Mouse (Mus musculus): ENCODE measurements at regions not wholly inside any gene's neighbourhood (a gene's known extent, or its start where the extent isn't known, plus 50 kb on each side); places are given as distances from the start of the nearest gene placed in this dataset.

GRCm38 (mm10) chr15:86566111-86566510 is 351.9 kb downstream of the Tbc1d22a start:
- ATAC-seq (ENCODE audit: insufficient number of reproducible peaks, low FRiP score, low TSS enrichment) = no peak

DNA sequence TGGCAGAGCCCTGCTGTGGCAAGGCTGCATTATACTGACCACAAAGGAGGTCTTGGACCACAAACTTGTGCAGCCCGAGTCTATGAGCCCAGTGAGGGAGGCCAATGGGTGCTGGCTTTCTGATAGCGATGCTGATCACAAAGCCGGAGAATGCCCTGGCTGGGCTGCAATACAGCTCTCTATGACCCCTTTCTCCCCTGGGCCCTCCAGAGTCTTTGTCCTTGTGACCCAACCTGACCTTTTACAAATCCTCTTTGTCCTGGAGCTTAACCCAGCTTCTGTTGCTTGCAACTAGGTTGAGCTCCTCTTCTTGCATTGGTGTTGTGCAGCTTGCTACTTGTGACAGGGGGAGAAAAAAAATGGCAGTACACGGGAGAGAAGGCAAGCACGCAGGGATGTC is 360.1 kb downstream of the Tbc1d22a start:
- ATAC-seq (ENCODE audit: insufficient number of reproducible peaks, low FRiP score, low TSS enrichment) = no peak

DNA sequence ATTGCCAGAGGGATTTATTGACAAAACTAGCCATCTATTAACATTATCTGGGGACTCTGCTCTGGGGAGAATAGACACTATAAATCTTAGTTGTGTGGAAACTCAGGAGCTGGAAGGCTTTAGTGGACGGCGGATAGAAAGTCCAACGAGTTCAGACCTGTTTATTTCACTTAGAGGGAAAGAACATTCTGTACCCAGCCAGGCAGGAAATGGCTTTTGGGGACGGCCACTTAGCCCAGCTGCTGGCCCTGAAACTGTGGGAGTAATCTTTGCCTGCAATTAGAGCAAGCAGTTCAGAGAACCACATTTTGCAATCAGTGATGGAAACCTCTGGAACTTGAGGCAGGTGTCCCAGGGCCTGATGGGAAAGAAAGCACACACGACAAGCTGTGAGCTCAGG is 362.4 kb downstream of the Tbc1d22a start:
- ATAC-seq (ENCODE audit: insufficient number of reproducible peaks, low FRiP score, low TSS enrichment) = no peak

- ATAC-seq (ENCODE audit: insufficient number of reproducible peaks, low FRiP score, low TSS enrichment) = no peak
These were observed 364.4 kb downstream of the Tbc1d22a start for GRCm38 (mm10) chr15:86578689-86579088.

DNA sequence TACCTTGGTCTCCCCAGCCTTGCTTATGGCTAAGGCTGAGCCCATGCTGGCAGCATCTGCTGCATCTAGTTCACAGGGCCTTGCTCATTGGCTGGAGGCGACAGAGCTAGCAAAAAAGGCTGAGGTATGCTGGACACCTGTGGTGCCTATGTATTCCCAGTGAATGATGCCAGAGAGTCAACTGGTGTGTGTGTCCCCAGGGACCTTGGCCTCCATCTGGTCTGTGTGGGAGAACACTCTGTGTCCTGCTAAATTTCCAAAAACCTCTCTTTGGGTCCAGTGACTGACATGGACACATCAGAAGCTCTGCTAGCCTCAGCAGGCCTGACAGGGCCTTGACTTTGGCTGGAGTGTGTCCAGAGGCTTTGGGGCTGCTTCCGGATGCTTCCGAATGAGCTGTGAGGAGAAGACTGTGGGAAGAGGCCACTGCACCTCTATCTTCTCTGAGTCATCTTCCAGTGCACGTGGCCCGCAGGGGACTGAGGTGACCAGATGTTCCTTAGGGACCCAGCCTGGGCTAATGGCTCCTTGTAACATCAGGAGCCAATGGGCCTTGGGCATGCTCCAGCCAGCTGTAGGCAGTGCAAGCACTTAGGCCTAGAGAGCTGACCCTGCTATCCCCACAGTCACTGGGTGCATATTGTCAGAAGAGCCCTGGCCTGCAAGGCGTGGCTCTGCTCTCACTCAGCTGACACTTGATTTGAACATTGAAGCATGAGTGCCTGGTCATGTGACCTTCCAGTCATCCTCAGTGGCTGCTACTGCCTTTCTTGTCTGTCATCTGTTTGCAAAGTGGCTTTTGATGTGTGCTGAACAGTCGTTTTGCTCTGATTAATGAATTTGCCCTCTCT is 368.2 kb downstream of the Tbc1d22a start:
- ATAC-seq (ENCODE audit: insufficient number of reproducible peaks, low FRiP score, low TSS enrichment) = peak; percentile 64

DNA sequence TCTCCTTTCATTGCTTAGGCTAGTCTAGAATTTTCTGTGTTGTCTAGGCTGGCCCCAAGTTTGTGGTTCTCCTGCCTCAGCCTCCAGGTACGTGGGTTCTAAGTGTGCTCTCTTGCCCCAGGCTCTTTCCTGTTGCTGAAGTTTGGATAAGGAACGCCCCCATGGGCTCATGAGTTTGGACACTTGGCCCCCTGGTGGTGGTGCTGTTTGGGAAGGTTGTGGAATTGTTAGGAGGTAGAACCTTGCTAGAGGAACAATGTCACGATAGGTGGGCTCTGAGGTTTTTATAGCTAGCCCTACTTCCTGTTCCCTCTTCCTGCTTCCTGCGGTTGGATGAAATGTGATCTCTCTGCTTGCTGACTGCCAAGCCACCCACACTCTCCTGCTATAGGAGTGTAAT is 371.5 kb downstream of the Tbc1d22a start:
- ATAC-seq (ENCODE audit: insufficient number of reproducible peaks, low FRiP score, low TSS enrichment) = no peak

DNA sequence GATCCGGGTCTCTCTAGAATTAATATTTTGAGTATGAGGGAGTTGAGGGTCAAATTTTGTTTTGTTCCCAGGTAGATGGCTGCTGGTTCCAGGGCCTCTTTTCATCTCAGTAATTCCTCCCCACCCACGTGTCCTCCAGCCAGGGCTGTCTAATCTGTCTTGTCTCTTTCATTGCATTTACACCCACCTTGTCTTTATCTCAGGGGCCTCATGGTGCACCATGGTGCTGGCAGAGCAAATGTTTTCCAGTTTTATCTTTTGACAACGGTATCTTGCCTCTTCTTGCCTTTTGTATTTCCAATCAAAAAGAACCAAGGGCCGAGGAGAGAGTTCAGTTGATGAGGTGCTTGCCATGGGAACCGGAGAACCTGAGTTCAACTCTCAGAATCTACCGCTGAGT is 372.9 kb downstream of the Tbc1d22a start:
- ATAC-seq (ENCODE audit: insufficient number of reproducible peaks, low FRiP score, low TSS enrichment) = no peak

DNA sequence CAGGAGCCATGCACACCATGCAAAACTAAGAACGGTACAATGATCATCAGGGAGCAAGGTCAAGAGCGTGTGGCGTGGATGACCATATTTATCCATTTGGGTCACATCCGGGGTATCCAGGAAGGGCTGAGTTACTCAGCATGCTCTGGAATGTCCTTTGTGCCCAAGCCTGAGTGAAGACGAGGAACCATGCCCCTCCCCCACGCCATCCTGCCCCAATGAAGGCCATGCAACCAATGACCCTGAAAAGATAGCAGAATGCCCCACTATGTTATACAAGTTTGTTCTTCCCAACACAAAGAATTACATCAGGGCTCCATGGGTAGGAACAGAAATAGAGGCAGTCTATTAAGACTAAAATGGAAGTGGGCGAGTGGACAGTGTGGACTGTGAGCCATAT is 375.8 kb downstream of the Tbc1d22a start:
- ATAC-seq (ENCODE audit: insufficient number of reproducible peaks, low FRiP score, low TSS enrichment) = no peak

DNA sequence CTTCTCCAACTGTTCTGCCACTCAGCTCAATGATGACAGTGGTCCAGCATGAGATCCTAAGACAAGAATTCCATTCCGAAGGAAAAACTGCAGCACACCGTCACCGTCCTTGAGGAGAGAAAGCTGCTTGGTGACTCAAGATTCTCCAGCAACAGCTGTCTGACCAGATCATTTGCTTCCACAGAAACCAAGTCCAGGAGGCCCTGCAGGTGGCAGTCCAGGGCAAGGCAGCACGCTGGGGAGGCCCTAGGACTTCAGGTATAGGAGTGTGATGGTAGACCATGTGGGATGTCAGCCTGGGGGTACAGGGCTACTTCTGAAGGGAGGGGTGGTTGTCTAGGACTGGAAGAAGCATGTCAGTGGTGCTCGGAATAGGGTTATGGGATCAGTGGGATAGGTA is 376.6 kb downstream of the Tbc1d22a start:
- no peak for ATAC-seq (ENCODE audit: insufficient number of reproducible peaks, low FRiP score, low TSS enrichment)

GRCm38 (mm10) chr15:86593404-86593803 is 379.1 kb downstream of the Tbc1d22a start:
- peak; percentile 43; the same call in 1 of the 2 replicates for ATAC-seq (ENCODE audit: insufficient number of reproducible peaks, low FRiP score, low TSS enrichment)

- no peak for ATAC-seq (ENCODE audit: insufficient number of reproducible peaks, low FRiP score, low TSS enrichment)
These were observed 392.2 kb downstream of the Tbc1d22a start for GRCm38 (mm10) chr15:86606411-86606810.

GRCm38 (mm10) chr15:86609692-86610091 is 395.4 kb downstream of the Tbc1d22a start:
- no peak for ATAC-seq (ENCODE audit: insufficient number of reproducible peaks, low FRiP score, low TSS enrichment)

DNA sequence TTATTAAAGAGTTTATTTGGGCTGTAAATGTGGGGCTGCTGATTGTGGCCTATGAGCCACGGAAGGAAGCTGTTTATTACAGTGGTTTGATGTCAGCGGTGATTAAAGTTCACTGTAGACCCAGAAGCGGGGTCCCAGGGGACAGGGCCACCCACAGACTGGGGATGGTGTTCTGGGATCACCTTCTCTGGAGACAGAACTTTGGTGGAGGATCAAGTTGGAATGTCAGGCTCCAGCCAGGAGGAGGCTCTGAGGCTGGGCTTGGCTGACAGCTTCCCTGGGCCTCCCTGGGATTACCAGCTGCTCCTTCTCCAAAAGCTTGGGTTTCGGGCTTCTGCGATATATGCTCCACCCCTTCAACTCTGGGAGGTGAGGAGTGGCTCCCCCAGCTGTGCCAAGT is 417.1 kb downstream of the Tbc1d22a start:
- ATAC-seq (ENCODE audit: insufficient number of reproducible peaks, low FRiP score, low TSS enrichment) = no peak

DNA sequence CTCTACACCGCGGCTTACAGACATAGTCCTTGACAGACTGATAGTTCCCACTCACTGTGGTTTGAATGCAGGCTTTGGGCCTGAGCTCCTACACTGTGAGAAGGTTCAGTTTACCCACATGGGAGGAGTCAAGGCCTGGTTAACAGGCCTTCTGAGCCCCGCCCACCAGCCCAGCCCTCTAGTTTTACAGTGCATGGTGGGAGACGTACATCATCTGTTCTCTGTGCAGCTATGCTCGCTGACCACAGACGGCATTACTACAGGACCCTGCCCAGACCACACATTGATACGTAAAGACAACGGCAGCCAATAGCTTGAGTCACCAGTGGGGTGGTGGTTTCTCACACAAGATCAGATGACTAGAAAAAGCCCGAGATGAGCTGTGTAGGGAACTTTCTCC is 431.0 kb downstream of the Tbc1d22a start:
- ATAC-seq (ENCODE audit: insufficient number of reproducible peaks, low FRiP score, low TSS enrichment) = no peak

DNA sequence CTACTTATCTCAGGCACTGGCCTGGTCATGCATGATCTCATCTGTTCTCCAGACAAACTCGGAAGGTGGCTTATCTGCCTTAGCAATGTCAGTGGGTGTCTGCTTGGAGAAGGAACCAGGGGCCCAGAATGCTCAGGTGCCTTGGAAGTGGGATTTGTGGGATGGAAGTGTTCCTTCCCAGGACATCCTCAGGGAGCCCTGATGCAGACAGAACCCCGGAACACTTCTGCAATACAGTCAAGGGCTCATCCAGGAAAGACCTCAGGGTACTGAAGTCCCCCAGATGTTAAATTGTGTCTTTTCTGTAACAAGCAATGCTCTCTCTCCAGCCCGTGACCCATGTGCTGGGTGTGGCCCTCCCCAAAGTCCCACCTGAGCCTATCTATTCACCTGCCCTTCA is 433.9 kb downstream of the Tbc1d22a start:
- ATAC-seq (ENCODE audit: insufficient number of reproducible peaks, low FRiP score, low TSS enrichment) = no peak

GRCm38 (mm10) chr15:86673096-86673520 is 458.8 kb downstream of the Tbc1d22a start:
- ATAC-seq (ENCODE audit: insufficient number of reproducible peaks, low FRiP score, low TSS enrichment) = no peak

DNA sequence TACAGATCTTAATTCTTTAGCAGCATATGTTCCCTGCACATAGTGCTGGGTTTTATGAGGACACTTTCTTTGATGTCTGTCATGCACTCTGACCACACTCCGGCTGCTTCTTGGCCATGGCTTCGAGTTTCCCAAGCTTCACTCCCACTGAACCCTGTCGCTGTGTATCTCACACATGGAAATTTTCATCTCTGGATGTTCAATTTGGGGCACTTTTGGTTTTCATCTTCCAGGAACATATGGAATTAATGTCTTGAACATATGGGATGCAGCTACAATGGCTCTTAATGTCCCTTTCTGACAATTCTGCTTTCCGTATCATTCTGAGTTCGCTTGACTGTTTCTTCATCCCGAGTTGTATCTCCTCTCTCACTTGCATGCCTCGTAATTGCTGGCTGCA is 462.8 kb downstream of the Tbc1d22a start:
- no peak for ATAC-seq (ENCODE audit: insufficient number of reproducible peaks, low FRiP score, low TSS enrichment)

DNA sequence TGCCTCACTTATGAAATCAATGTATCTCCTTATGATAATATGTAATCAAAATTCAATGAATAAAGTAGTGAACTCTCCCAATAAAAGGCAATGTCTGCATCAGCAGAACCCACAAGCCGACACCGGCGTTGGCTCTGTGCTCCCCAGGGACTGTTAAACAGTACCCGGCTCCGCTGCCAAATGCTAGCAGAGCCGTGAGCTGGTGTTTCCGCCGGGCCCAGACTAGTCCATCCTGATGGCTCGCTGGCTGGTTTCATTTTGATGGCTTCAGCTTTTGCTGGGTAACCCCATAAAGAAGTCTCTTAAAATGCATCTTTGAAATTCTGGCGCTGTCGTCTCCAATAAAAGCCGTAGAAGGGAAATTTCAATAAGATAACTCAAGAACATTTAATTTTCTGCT is 468.8 kb downstream of the Tbc1d22a start:
- no peak for ATAC-seq (ENCODE audit: insufficient number of reproducible peaks, low FRiP score, low TSS enrichment)

DNA sequence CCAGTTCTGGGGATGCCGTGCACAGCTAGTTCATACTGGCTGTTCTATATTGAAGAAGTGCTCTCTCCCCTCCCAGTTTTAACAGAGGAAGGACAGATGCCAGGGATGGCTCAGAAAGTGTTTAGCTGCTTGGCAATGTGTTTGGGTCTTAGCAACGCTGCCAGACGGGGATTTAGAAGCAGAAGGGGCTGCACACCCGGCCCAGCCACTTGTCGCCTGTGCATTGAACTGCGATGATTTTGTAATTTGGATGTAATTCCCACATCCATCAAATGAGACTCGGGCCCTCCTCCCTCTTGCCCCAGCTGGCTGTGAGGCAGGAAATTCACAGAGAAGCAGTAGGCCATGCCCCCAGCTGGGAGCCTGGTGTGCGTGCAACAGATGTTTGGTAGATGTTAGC is 475.4 kb downstream of the Tbc1d22a start:
- ATAC-seq (ENCODE audit: insufficient number of reproducible peaks, low FRiP score, low TSS enrichment) = no peak

GRCm38 (mm10) chr15:86696806-86697205 is 482.5 kb downstream of the Tbc1d22a start:
- no peak for ATAC-seq (ENCODE audit: insufficient number of reproducible peaks, low FRiP score, low TSS enrichment)

- no peak for ATAC-seq (ENCODE audit: insufficient number of reproducible peaks, low FRiP score, low TSS enrichment)
These were observed 496.2 kb downstream of the Tbc1d22a start for GRCm38 (mm10) chr15:86710429-86710828.

DNA sequence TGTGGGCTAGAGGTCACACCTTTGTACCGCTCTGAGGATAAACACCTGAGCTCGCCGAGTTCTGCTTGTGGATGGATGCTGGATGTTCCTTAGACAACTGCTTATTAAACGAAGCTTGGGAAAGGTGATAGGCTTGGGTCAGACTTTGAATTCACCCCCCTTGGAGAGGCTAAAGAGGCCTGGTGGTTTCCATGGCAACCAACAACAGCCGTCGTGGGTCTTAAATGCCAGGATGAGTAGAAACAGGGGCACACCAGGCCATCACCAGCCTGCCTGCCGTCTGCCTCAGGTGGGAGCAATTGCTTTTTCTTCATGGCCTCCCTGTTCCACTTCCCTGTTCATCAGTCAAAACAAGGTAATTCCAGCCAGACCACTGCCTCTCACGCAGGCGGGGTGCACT is 504.1 kb downstream of the Tbc1d22a start:
- ATAC-seq (ENCODE audit: insufficient number of reproducible peaks, low FRiP score, low TSS enrichment) = no peak
